Mouse (Mus musculus): ENCODE data around the gene Eng. TPM values are rescaled to one million over a fixed set of nuclear protein-coding genes. Genes with fewer than 3 reads are reported as not detected.

The Eng gene
- polyA plus RNA-seq, 1 experiment = 31.6 TPM

DNA sequence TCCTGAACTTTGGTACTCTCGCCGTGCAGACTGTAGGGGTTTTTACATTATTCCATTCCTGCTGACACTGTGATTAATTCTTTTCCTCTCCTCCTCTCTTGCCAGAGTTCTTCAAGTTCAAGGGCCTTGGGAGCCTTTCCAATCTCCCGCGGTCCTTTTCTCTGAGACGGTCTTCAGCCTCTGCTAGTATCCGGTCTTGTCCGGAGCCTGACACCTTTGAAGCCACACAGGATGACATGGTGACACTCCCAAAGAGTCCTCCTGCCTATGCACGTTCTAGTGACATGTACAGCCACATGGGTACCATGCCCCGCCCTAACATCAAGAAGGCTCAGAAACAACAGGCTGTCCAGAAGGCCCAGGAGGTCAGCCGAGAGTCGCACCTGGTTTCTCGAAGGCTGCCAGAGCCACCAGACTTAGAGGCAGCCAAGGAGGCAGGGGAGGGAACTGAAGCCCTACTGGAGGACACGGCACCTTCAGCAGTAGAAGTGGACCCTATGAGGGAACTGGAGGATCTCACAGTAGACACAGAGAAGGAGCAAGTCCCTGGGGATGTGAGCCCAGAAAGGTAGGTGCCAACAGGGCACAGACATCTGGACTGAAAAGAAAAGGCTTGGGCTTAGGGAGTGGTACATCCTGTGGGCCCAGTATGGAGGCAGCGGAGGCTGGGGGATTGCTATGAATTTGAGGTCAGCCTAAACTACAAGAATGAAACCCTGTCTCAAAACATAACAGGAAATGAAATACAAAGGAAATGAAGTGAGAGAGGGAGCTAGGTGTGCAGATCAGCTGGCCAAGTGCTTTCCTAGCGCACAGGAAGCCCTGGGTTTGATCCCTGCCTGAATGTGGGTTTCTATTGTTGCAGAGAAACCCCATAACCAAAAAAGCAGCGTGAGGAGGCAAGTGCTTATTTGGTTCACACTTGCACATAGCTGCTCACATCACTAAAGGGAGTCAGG lies 78.7 kb downstream of the Eng start:
- 76% methylated on average over 16 of the region's 16 CpGs for WGBS
- no peak for TF ChIP-seq POLR2A (IDR thresholded peaks at IDR 0.05; ENCODE audit: borderline replicate concordance, insufficient read depth, low read length)
- TF ChIP-seq CTCF (IDR thresholded peaks at IDR 0.05; ENCODE audit: borderline replicate concordance, insufficient read depth, low read depth, low read length) = no peak
- no peaks in the 10 kb centered on the region for H3K4me1 ChIP-seq (ENCODE audit: control insufficient read depth, insufficient read depth, low read length)
- DNase-seq = no peak
- H3K27ac ChIP-seq (ENCODE audit: insufficient read depth, low read length) = no peak overlapping the region
- no peaks in the 10 kb centered on the region for H3K27me3 ChIP-seq (ENCODE audit: control insufficient read depth, insufficient read depth, low read length)
- H3K4me3 ChIP-seq (replicated peaks; ENCODE audit: insufficient read depth, low read depth, low read length) = no peak overlapping the region

DNA sequence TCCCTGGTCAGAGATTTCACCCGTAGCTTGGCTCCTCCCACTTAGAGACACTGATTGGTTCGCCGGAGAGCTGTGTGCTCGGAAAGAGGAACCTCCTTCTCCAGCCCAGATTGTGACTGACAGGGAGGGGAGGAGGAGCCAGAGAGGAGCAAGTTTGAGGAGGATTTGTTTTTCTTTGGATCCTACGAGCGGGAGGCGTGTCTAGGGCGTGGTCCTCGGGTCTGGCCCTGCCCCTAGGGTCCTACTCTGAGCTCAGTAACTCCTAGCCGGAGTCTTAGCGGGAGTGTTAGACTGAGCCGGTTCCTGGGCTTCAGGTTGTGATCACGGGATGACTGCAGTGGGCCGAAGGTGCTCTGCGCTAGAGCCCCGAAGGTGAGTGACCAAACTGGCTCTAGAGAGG lies 81.0 kb downstream of the Eng start:
- DNase-seq = peak; percentile 84 to 92
- Histone ChIP-seq H3K27me3 (ENCODE audit: control insufficient read depth, insufficient read depth, low read length) (no peaks in the 10 kb centered on the region), H3K4me1 (ENCODE audit: control insufficient read depth, insufficient read depth, low read length) (no peaks in the 10 kb centered on the region), H3K4me3 (replicated peaks; ENCODE audit: insufficient read depth, low read depth, low read length) (peak overlapping the region; percentile 50), H3K27ac (ENCODE audit: insufficient read depth, low read length) (no peak overlapping the region)
- TF ChIP-seq POLR2A (IDR thresholded peaks at IDR 0.05; ENCODE audit: borderline replicate concordance, insufficient read depth, low read length) (0 out of 2 replicates have a peak, but pooled peaks have one; percentile 3), CTCF (IDR thresholded peaks at IDR 0.05; ENCODE audit: borderline replicate concordance, insufficient read depth, low read depth, low read length) (no peak)
- WGBS = under 1% methylated on average over 16 of the region's 16 CpGs

DNA sequence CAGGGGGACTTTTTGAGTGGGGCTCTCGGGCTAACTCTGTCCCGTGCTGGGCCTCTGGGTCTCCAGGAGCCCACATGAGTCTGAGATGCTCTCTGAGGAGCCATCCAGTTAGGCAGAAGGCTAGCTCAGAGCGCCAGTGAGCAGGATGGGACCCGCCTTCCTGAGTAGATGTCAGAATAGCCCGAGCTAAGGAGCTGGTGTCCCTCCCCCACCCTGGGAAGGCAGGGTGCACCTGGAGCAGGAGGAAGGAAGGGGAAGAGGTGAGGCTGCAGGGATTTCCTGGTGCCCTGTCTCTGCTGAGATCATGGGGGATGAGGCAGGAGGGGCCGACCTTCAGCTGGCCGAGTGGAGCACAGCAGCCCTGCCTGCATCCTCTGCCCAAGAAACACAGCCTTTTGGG lies 82.1 kb downstream of the Eng start:
- no peak for DNase-seq
- TF ChIP-seq POLR2A (IDR thresholded peaks at IDR 0.05; ENCODE audit: borderline replicate concordance, insufficient read depth, low read length) (no peak), CTCF (IDR thresholded peaks at IDR 0.05; ENCODE audit: borderline replicate concordance, insufficient read depth, low read depth, low read length) (no peak)
- no peak overlapping the region for H3K27ac ChIP-seq (ENCODE audit: insufficient read depth, low read length)
- H3K27me3 ChIP-seq (ENCODE audit: control insufficient read depth, insufficient read depth, low read length) = no peaks in the 10 kb centered on the region
- WGBS = 74% methylated on average over 7 of the region's 7 CpGs
- H3K4me3 ChIP-seq (replicated peaks; ENCODE audit: insufficient read depth, low read depth, low read length) = peak overlapping the region; percentile 2
- no peaks in the 10 kb centered on the region for H3K4me1 ChIP-seq (ENCODE audit: control insufficient read depth, insufficient read depth, low read length)

DNA sequence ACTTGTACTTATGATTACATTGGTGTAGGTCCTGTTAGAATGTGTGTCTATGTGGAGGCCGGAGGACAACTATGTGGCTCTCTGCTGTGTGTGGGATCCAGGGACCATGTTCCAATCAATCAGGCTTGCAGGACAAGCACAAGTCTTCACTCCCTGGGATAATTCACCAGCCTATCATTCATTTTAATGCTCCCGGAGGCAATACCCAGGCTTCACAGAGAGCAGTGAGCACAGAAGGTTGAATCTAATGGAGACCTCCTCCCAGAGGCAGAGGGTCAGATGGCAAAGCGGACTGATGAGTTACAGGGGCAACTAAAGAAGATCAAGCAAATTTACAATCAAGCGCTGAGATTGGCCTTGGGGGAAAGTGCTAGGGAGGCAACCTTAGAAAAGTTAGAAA lies 83.2 kb downstream of the Eng start:
- DNase-seq = no peak
- no peak for TF ChIP-seq CTCF (IDR thresholded peaks at IDR 0.05; ENCODE audit: borderline replicate concordance, insufficient read depth, low read depth, low read length)
- 90% methylated on average over 4 of the region's 4 CpGs for WGBS
- Histone ChIP-seq H3K27ac (ENCODE audit: insufficient read depth, low read length) (no peak overlapping the region), H3K27me3 (ENCODE audit: control insufficient read depth, insufficient read depth, low read length) (no peaks in the 10 kb centered on the region), H3K4me1 (ENCODE audit: control insufficient read depth, insufficient read depth, low read length) (no peaks in the 10 kb centered on the region), H3K4me3 (replicated peaks; ENCODE audit: insufficient read depth, low read depth, low read length) (no peak overlapping the region)

DNA sequence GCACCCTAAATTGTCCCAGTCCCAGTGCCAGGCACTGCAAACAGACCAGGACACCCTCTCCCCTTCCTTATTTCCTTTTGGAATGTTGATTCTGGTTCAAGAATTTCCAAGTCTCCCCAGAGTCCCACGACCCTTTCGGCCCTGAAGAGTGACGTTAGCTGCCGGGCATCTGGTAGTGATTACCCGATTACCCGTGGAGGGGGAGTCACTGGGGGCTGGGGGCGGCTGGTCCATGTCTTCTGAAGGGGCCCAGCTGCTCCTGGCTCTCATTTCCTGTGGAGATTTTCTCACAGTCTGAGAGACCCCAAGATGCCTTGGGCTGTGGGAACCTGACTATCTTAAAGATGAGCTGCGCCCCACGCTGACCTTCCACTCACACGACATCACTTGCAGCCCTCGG lies 84.5 kb downstream of the Eng start:
- H3K27me3 ChIP-seq (ENCODE audit: control insufficient read depth, insufficient read depth, low read length) = no peaks in the 10 kb centered on the region
- DNase-seq = no peak
- TF ChIP-seq CTCF (IDR thresholded peaks at IDR 0.05; ENCODE audit: borderline replicate concordance, insufficient read depth, low read depth, low read length) (no peak), POLR2A (IDR thresholded peaks at IDR 0.05; ENCODE audit: borderline replicate concordance, insufficient read depth, low read length) (no peak)
- no peak overlapping the region for H3K27ac ChIP-seq (ENCODE audit: insufficient read depth, low read length)
- no peaks in the 10 kb centered on the region for H3K4me1 ChIP-seq (ENCODE audit: control insufficient read depth, insufficient read depth, low read length)
- no peak overlapping the region for H3K4me3 ChIP-seq (replicated peaks; ENCODE audit: insufficient read depth, low read depth, low read length)
- 47% methylated on average over 11 of the region's 11 CpGs for WGBS

DNA sequence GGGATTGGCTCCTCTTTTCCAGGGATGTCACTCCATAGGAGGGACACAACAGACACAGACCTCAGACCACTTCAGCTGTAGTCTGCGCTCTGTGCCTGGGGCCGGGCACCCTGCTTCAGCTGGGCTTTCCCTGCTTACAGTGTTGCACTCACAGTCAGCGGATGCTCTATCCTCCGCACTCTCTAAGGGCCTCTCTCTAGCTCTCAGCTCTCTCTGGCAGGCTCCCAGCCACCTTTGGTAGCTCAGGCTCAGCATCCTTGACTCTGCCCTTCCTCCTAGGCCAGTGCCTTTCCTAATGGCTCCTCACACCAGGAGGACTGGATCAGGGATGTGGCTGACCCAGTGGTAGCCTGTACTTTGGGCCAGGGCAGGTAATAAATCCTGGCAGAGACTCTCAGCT lies 85.5 kb downstream of the Eng start:
- TF ChIP-seq POLR2A (IDR thresholded peaks at IDR 0.05; ENCODE audit: borderline replicate concordance, insufficient read depth, low read length) = no peak
- no peak for TF ChIP-seq CTCF (IDR thresholded peaks at IDR 0.05; ENCODE audit: borderline replicate concordance, insufficient read depth, low read depth, low read length)
- H3K4me1 ChIP-seq (ENCODE audit: control insufficient read depth, insufficient read depth, low read length) = no peaks in the 10 kb centered on the region
- no peak overlapping the region for H3K27ac ChIP-seq (ENCODE audit: insufficient read depth, low read length)
- H3K27me3 ChIP-seq (ENCODE audit: control insufficient read depth, insufficient read depth, low read length) = no peaks in the 10 kb centered on the region
- WGBS = 75% methylated on average over 4 of the region's 4 CpGs
- H3K4me3 ChIP-seq (replicated peaks; ENCODE audit: insufficient read depth, low read depth, low read length) = no peak overlapping the region
- DNase-seq = no peak

Other genes with a start within 250 kb of the Eng start
- gene Naif1, start 196.1 kb upstream of the Eng start, polyA plus RNA-seq (2012; rRNA removed) = 3.3 TPM in 2 replicates
- gene Slc25a25, start 195.2 kb upstream of the Eng start, polyA plus RNA-seq (2012; rRNA removed) = 67.0 and 76.2 TPM in 2 replicates
- 38.1 and 40.2 TPM in 2 replicates for gene Fam102a, start 111.3 kb upstream of the Eng start, polyA plus RNA-seq (2012; rRNA removed)
- 131 and 137 TPM in 2 replicates for gene Dpm2, start 75.7 kb upstream of the Eng start, polyA plus RNA-seq (2012; rRNA removed)
- gene Pip5kl1, start 71.8 kb upstream of the Eng start, polyA plus RNA-seq (2012; rRNA removed) = 25.2 and 28.4 TPM in 2 replicates
- gene 9430097D07Rik, start 70.9 kb upstream of the Eng start, polyA plus RNA-seq (2012; rRNA removed) = 0.59 and 0.60 TPM in 2 replicates
- 91.4 and 101 TPM in 2 replicates for gene St6galnac4, start 59.5 kb upstream of the Eng start, polyA plus RNA-seq (2012; rRNA removed)
- gene St6galnac6, start 46.9 kb upstream of the Eng start, polyA plus RNA-seq (2012; rRNA removed) = 89.5 TPM in 2 replicates
- 127 and 132 TPM in 2 replicates for gene Ak1, start 24.8 kb upstream of the Eng start, polyA plus RNA-seq (2012; rRNA removed)
- gene Fpgs, start 57.5 kb downstream of the Eng start, polyA plus RNA-seq (2012; rRNA removed) = 19.2 and 19.7 TPM in 2 replicates
- gene Cdk9, start 66.5 kb downstream of the Eng start, polyA plus RNA-seq (2012; rRNA removed) = 170 and 186 TPM in 2 replicates
- gene Sh2d3c, start 74.5 kb downstream of the Eng start, polyA plus RNA-seq (2012; rRNA removed) = 47.0 and 53.2 TPM in 2 replicates
- gene 6330409D20Rik, start 94.4 kb downstream of the Eng start, polyA plus RNA-seq (2012; rRNA removed) = 5.6 and 7.7 TPM in 2 replicates
- 41.6 and 43.8 TPM in 2 replicates for gene Tor2a, start 110.6 kb downstream of the Eng start, polyA plus RNA-seq (2012; rRNA removed)
- gene Ttc16, start 129.0 kb downstream of the Eng start, polyA plus RNA-seq (2012; rRNA removed) = 2.0 and 2.6 TPM in 2 replicates
- 7.4 and 8.5 TPM in 2 replicates for gene Ptrh1, start 129.2 kb downstream of the Eng start, polyA plus RNA-seq (2012; rRNA removed)
- gene Cfap157, start 137.8 kb downstream of the Eng start, polyA plus RNA-seq (2012; rRNA removed) = 0.70 and 1.7 TPM in 2 replicates
- 889 and 932 TPM in 2 replicates for gene Stxbp1, start 200.7 kb downstream of the Eng start, polyA plus RNA-seq (2012; rRNA removed)
- gene Fam129b, start 229.5 kb downstream of the Eng start, polyA plus RNA-seq (2012; rRNA removed) = 23.9 and 24.5 TPM in 2 replicates